Mouse (Mus musculus) brain, adult 2 months (tissue): Measurements from ENCODE around the gene Igf1r.
"Not testable (repeated sequence)": the region's sequence is repeated elsewhere in the genome, so short reads cannot be mapped to it uniquely, and the experiment has no call there.

Experiments used
- DNase-seq: peaks from one replicate; pipeline ENCODE4 v3.0.0; 2011; ENCODE audit warnings: low read depth, low spot score

The Igf1r gene

GRCm38 (mm10) chr7:68265391-68265790 is 312.8 kb downstream of the Igf1r start:
- no peak for DNase-seq

GRCm38 (mm10) chr7:68266691-68267090 is 314.1 kb downstream of the Igf1r start:
- DNase-seq: no peak

- no peak for DNase-seq
These were observed 317.9 kb downstream of the Igf1r start for GRCm38 (mm10) chr7:68270551-68270950.

GRCm38 (mm10) chr7:68271816-68272215 is 319.2 kb downstream of the Igf1r start:
- DNase-seq: no peak

GRCm38 (mm10) chr7:68272607-68273006 is 320.0 kb downstream of the Igf1r start:
- no peak for DNase-seq

- DNase-seq: no peak
These were observed 320.9 kb downstream of the Igf1r start, which contains the start of gene Fam169b for GRCm38 (mm10) chr7:68273515-68273914. Gene Fam169b (plus strand): TSS chr7:68273839.

- no peak for DNase-seq
These were observed 321.6 kb downstream of the Igf1r start for GRCm38 (mm10) chr7:68274218-68274617.

GRCm38 (mm10) chr7:68274951-68275350 is 322.3 kb downstream of the Igf1r start:
- DNase-seq: no peak

GRCm38 (mm10) chr7:68275445-68275837 is 322.8 kb downstream of the Igf1r start:
- peak; percentile 15 for DNase-seq

- DNase-seq: no peak
These were observed 323.5 kb downstream of the Igf1r start for GRCm38 (mm10) chr7:68275838-68276731.

GRCm38 (mm10) chr7:68277054-68277896 is 324.6 kb downstream of the Igf1r start:
- peak; percentile 38 for DNase-seq

- no peak for DNase-seq
These were observed 325.3 kb downstream of the Igf1r start for GRCm38 (mm10) chr7:68277897-68278270.

- DNase-seq: no peak
These were observed 325.8 kb downstream of the Igf1r start for GRCm38 (mm10) chr7:68278385-68278784.

GRCm38 (mm10) chr7:68278908-68279307 is 326.3 kb downstream of the Igf1r start:
- DNase-seq: no peak

GRCm38 (mm10) chr7:68279481-68279880 is 326.9 kb downstream of the Igf1r start:
- DNase-seq: no peak

- DNase-seq: peak; percentile 49
These were observed 327.8 kb downstream of the Igf1r start for GRCm38 (mm10) chr7:68280352-68280869.

- DNase-seq: peak; percentile 47
These were observed 328.7 kb downstream of the Igf1r start for GRCm38 (mm10) chr7:68281341-68281740.

- peak; percentile 16 for DNase-seq
These were observed 329.9 kb downstream of the Igf1r start for GRCm38 (mm10) chr7:68282304-68283132.

GRCm38 (mm10) chr7:68283133-68283520 is 330.5 kb downstream of the Igf1r start:
- not testable (repeated sequence) for DNase-seq
